Mouse (Mus musculus) urinary bladder, adult 18-20 months (tissue): ENCODE data around the gene Magi2.

ENCODE experiments used
- DNase-seq, 2 experiments: peaks; one replicate each; pipeline ENCODE4 v3.0.0; 2022; ENCODE audit warnings: low spot score in 2 of 2, mixed read lengths in 2 of 2

Magi2 gene

GRCm38 (mm10) chr5:20583639-20584038 lies 1356.8 kb downstream of the Magi2 start:
- DNase-seq, result no peak

GRCm38 (mm10) chr5:20584769-20585168 lies 1357.9 kb downstream of the Magi2 start:
- DNase-seq, result no peak

GRCm38 (mm10) chr5:20589731-20590130 lies 1362.9 kb downstream of the Magi2 start:
- no peak for DNase-seq

GRCm38 (mm10) chr5:20598196-20598595 lies 1371.4 kb downstream of the Magi2 start:
- DNase-seq, result no peak

GRCm38 (mm10) chr5:20603756-20604469 lies 1377.1 kb downstream of the Magi2 start:
- no peak for DNase-seq

GRCm38 (mm10) chr5:20606497-20606896 lies 1379.7 kb downstream of the Magi2 start:
- no peak for DNase-seq

GRCm38 (mm10) chr5:20607503-20607902 lies 1380.7 kb downstream of the Magi2 start:
- DNase-seq, result no peak

GRCm38 (mm10) chr5:20609206-20609935 lies 1382.5 kb downstream of the Magi2 start:
- no peak for DNase-seq

GRCm38 (mm10) chr5:20610640-20611039 lies 1383.8 kb downstream of the Magi2 start:
- DNase-seq, result no peak

- no peak for DNase-seq
These were observed 1385.8 kb downstream of the Magi2 start for GRCm38 (mm10) chr5:20612616-20613015.

GRCm38 (mm10) chr5:20614891-20615290 lies 1388.1 kb downstream of the Magi2 start:
- DNase-seq, result no peak

- peak in 1 of 2 experiments; percentile 28 for DNase-seq
These were observed 1394.0 kb downstream of the Magi2 start for GRCm38 (mm10) chr5:20620596-20621511.

GRCm38 (mm10) chr5:20622417-20622816 lies 1395.6 kb downstream of the Magi2 start:
- DNase-seq, result no peak

GRCm38 (mm10) chr5:20622837-20623573 lies 1396.2 kb downstream of the Magi2 start:
- DNase-seq, result no peak

GRCm38 (mm10) chr5:20625117-20625516 lies 1398.3 kb downstream of the Magi2 start:
- DNase-seq, result no peak

GRCm38 (mm10) chr5:20628954-20629601 lies 1402.2 kb downstream of the Magi2 start:
- no peak for DNase-seq

- DNase-seq, result no peak
These were observed 1407.4 kb downstream of the Magi2 start for GRCm38 (mm10) chr5:20634046-20634769.

- DNase-seq, result no peak
These were observed 1408.0 kb downstream of the Magi2 start for GRCm38 (mm10) chr5:20634822-20635221.

- no peak for DNase-seq
These were observed 1410.6 kb downstream of the Magi2 start for GRCm38 (mm10) chr5:20637300-20637989.

GRCm38 (mm10) chr5:20642196-20642595 lies 1415.4 kb downstream of the Magi2 start:
- no peak for DNase-seq
